Mouse (Mus musculus): Measurements from ENCODE around the gene Akp3.

DNA sequence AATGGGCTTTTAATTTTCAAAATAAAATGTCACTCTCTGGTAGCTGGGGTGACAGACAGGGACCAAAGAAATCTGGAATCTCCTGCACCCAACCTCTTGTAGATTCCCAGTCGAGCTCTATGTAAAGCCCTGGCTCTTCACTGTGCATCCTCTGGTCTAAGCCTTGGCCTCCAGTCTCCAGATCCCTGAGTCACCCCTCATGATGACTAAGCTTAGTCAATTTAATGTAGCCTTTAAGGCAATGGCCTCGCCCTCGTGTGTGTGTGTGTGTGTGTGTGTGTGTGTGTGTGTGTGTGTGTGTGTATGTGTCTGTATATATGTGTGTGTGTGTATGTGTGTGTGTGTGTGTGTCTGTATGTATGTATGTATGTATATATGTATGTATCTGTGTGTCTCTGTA is 34.6 kb downstream of the Akp3 start:
- TF ChIP-seq POLR2A (IDR thresholded peaks at IDR 0.05; ENCODE audit: low read depth, low read length) (no peak), CTCF (IDR thresholded peaks at IDR 0.05; ENCODE audit: borderline replicate concordance, insufficient read depth, low read length) (no peak)

Data from embryonic fibroblast, embryonic 13.5 days (primary cell).